Mouse (Mus musculus): ENCODE measurements around the gene Colq. TPM values are rescaled to one million over a fixed set of nuclear protein-coding genes. Genes with fewer than 3 reads are reported as not detected.

Colq gene
- polyA plus RNA-seq, 1 experiment, result not detected

DNA sequence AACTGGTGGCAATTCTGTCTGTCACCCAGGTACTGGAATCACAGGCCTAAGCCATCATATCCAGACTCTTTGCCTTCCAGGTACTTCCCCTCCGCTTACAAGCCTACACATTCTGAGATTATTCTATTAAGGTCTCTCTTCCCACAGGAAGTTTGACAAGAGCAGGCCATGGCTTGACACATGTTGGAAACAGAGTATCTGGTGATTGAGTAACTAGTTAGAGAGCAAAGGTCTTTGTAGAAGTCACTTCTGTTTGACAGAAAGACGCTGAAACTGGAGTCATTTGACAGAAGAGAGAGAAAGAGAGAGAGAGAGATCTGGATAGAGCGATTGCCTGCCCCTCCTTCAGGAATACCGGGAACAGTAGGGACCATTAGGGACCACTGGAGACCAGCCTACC is 60.3 kb downstream of the Colq start:
- no peak overlapping the region for H3K27ac ChIP-seq (ENCODE audit: insufficient read depth, low read length)
- no peaks in the 10 kb centered on the region for H3K36me3 ChIP-seq (ENCODE audit: control insufficient read depth, insufficient read depth, low read length, poor library complexity, severe bottlenecking)
- H3K9ac ChIP-seq (ENCODE audit: low read depth, poor library complexity, severe bottlenecking), result no peak overlapping the region
- no peaks in the 10 kb centered on the region for H3K27me3 ChIP-seq (ENCODE audit: control insufficient read depth, insufficient read depth, low read length, poor library complexity, severe bottlenecking)
- H3K4me3 ChIP-seq (ENCODE audit: low read depth, low read length), result no peak overlapping the region
- TF ChIP-seq POLR2A (IDR thresholded peaks at IDR 0.05; ENCODE audit: insufficient read depth, low read length), result no peak
- TF ChIP-seq EP300 (IDR thresholded peaks at IDR 0.05; ENCODE audit: insufficient read depth, low read depth, low read length), result no peak
- no peak for TF ChIP-seq CTCF (IDR thresholded peaks at IDR 0.05; ENCODE audit: low read depth, low read length)
- H3K9me3 ChIP-seq (replicated peaks; ENCODE audit: control insufficient read depth, insufficient read depth, low read length, poor library complexity, severe bottlenecking), result no peaks in the 10 kb centered on the region
- H3K4me1 ChIP-seq (ENCODE audit: control insufficient read depth, insufficient read depth, low read length), result no peaks in the 10 kb centered on the region

- H3K27ac ChIP-seq (ENCODE audit: insufficient read depth, low read length), result no peak overlapping the region
- TF ChIP-seq EP300 (IDR thresholded peaks at IDR 0.05; ENCODE audit: insufficient read depth, low read depth, low read length), result no peak
- no peak for TF ChIP-seq POLR2A (IDR thresholded peaks at IDR 0.05; ENCODE audit: insufficient read depth, low read length)
- TF ChIP-seq CTCF (IDR thresholded peaks at IDR 0.05; ENCODE audit: low read depth, low read length), result no peak
- H3K9me3 ChIP-seq (replicated peaks; ENCODE audit: control insufficient read depth, insufficient read depth, low read length, poor library complexity, severe bottlenecking), result no peaks in the 10 kb centered on the region
- H3K27me3 ChIP-seq (ENCODE audit: control insufficient read depth, insufficient read depth, low read length, poor library complexity, severe bottlenecking), result no peaks in the 10 kb centered on the region
- no peaks in the 10 kb centered on the region for H3K4me1 ChIP-seq (ENCODE audit: control insufficient read depth, insufficient read depth, low read length)
- H3K4me3 ChIP-seq (ENCODE audit: low read depth, low read length), result no peak overlapping the region
- H3K36me3 ChIP-seq (ENCODE audit: control insufficient read depth, insufficient read depth, low read length, poor library complexity, severe bottlenecking), result no peaks in the 10 kb centered on the region
- H3K9ac ChIP-seq (ENCODE audit: low read depth, poor library complexity, severe bottlenecking), result no peak overlapping the region
Measured at GRCm38 (mm10) chr14:31525040-31525810, 65.9 kb downstream of the Colq start.

- Histone ChIP-seq H3K9me3 (replicated peaks; ENCODE audit: control insufficient read depth, insufficient read depth, low read length, poor library complexity, severe bottlenecking) (no peaks in the 10 kb centered on the region), H3K36me3 (ENCODE audit: control insufficient read depth, insufficient read depth, low read length, poor library complexity, severe bottlenecking) (no peaks in the 10 kb centered on the region), H3K9ac (ENCODE audit: low read depth, poor library complexity, severe bottlenecking) (no peak overlapping the region), H3K4me3 (ENCODE audit: low read depth, low read length) (no peak overlapping the region), H3K27me3 (ENCODE audit: control insufficient read depth, insufficient read depth, low read length, poor library complexity, severe bottlenecking) (no peaks in the 10 kb centered on the region), H3K4me1 (ENCODE audit: control insufficient read depth, insufficient read depth, low read length) (peaks cover 5% of the 10 kb centered on the region), H3K27ac (ENCODE audit: insufficient read depth, low read length) (no peak overlapping the region)
- no peak for TF ChIP-seq POLR2A (IDR thresholded peaks at IDR 0.05; ENCODE audit: insufficient read depth, low read length)
- TF ChIP-seq CTCF (IDR thresholded peaks at IDR 0.05; ENCODE audit: low read depth, low read length), result no peak
- no peak for TF ChIP-seq EP300 (IDR thresholded peaks at IDR 0.05; ENCODE audit: insufficient read depth, low read depth, low read length)
Measured at GRCm38 (mm10) chr14:31521318-31521717, 69.8 kb downstream of the Colq start.

GRCm38 (mm10) chr14:31519165-31519564 is 72.0 kb downstream of the Colq start:
- Histone ChIP-seq H3K27me3 (ENCODE audit: control insufficient read depth, insufficient read depth, low read length, poor library complexity, severe bottlenecking) (no peaks in the 10 kb centered on the region), H3K36me3 (ENCODE audit: control insufficient read depth, insufficient read depth, low read length, poor library complexity, severe bottlenecking) (no peaks in the 10 kb centered on the region), H3K27ac (ENCODE audit: insufficient read depth, low read length) (no peak overlapping the region), H3K9me3 (replicated peaks; ENCODE audit: control insufficient read depth, insufficient read depth, low read length, poor library complexity, severe bottlenecking) (0 out of 2 replicates have a peak, but pooled peaks cover 5% of the 10 kb centered on the region), H3K4me1 (ENCODE audit: control insufficient read depth, insufficient read depth, low read length) (peaks cover 5% of the 10 kb centered on the region), H3K4me3 (ENCODE audit: low read depth, low read length) (no peak overlapping the region), H3K9ac (ENCODE audit: low read depth, poor library complexity, severe bottlenecking) (no peak overlapping the region)
- TF ChIP-seq EP300 (IDR thresholded peaks at IDR 0.05; ENCODE audit: insufficient read depth, low read depth, low read length), result no peak
- no peak for TF ChIP-seq POLR2A (IDR thresholded peaks at IDR 0.05; ENCODE audit: insufficient read depth, low read length)
- peak; percentile 29 for TF ChIP-seq CTCF (IDR thresholded peaks at IDR 0.05; ENCODE audit: low read depth, low read length)

DNA sequence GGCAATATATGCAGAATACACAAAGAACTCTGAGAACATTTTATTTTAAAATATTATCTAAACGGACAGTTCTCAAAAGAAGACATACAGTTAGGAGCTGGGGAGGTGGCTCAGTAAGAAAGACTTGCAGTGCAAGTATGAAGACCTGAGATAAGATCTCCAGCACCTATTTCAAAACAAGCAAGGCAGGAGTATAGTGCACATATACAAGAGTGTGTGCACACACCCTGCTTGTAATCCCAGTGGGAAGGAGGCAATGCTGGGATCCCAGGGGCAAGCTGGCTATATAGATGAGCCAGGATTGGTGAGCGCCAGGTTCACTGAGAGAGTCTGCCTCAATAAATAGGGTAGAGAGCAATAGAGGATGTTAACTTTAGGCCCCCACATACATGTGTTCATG is 75.2 kb downstream of the Colq start:
- 0 out of 2 replicates have a peak, but pooled peaks cover 6% of the 10 kb centered on the region for H3K9me3 ChIP-seq (replicated peaks; ENCODE audit: control insufficient read depth, insufficient read depth, low read length, poor library complexity, severe bottlenecking)
- no peaks in the 10 kb centered on the region for H3K27me3 ChIP-seq (ENCODE audit: control insufficient read depth, insufficient read depth, low read length, poor library complexity, severe bottlenecking)
- H3K9ac ChIP-seq (ENCODE audit: low read depth, poor library complexity, severe bottlenecking), result no peak overlapping the region
- TF ChIP-seq CTCF (IDR thresholded peaks at IDR 0.05; ENCODE audit: low read depth, low read length), result no peak
- TF ChIP-seq EP300 (IDR thresholded peaks at IDR 0.05; ENCODE audit: insufficient read depth, low read depth, low read length), result no peak
- TF ChIP-seq POLR2A (IDR thresholded peaks at IDR 0.05; ENCODE audit: insufficient read depth, low read length), result no peak
- H3K4me1 ChIP-seq (ENCODE audit: control insufficient read depth, insufficient read depth, low read length), result peaks cover 5% of the 10 kb centered on the region
- no peak overlapping the region for H3K4me3 ChIP-seq (ENCODE audit: low read depth, low read length)
- no peaks in the 10 kb centered on the region for H3K36me3 ChIP-seq (ENCODE audit: control insufficient read depth, insufficient read depth, low read length, poor library complexity, severe bottlenecking)
- H3K27ac ChIP-seq (ENCODE audit: insufficient read depth, low read length), result no peak overlapping the region

DNA sequence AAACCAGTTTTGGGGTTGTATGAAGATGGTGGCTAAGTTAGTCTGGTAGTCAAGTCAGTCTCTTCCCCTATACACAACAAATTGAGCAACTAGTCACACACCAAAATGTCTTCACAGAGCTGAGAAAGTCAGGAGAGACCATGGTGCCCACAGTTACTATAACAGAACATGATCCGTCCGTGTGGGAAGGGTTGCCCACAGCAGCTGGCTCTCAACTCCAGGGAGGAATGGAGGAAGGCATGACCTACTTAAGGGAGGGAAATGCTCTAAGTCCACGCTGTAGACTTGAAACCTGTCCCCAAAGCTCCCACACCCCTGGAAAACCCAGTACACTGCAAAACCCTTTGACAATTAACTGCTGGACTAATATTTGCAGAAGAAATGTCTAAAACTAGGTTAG is 80.8 kb downstream of the Colq start:
- H3K27ac ChIP-seq (ENCODE audit: insufficient read depth, low read length), result no peak overlapping the region
- peaks cover 22% of the 10 kb centered on the region for H3K36me3 ChIP-seq (ENCODE audit: control insufficient read depth, insufficient read depth, low read length, poor library complexity, severe bottlenecking)
- H3K27me3 ChIP-seq (ENCODE audit: control insufficient read depth, insufficient read depth, low read length, poor library complexity, severe bottlenecking), result no peaks in the 10 kb centered on the region
- TF ChIP-seq POLR2A (IDR thresholded peaks at IDR 0.05; ENCODE audit: insufficient read depth, low read length), result no peak
- TF ChIP-seq EP300 (IDR thresholded peaks at IDR 0.05; ENCODE audit: insufficient read depth, low read depth, low read length), result no peak
- TF ChIP-seq CTCF (IDR thresholded peaks at IDR 0.05; ENCODE audit: low read depth, low read length), result no peak
- no peak overlapping the region for H3K4me3 ChIP-seq (ENCODE audit: low read depth, low read length)
- H3K9ac ChIP-seq (ENCODE audit: low read depth, poor library complexity, severe bottlenecking), result no peak overlapping the region
- H3K4me1 ChIP-seq (ENCODE audit: control insufficient read depth, insufficient read depth, low read length), result no peaks in the 10 kb centered on the region
- H3K9me3 ChIP-seq (replicated peaks; ENCODE audit: control insufficient read depth, insufficient read depth, low read length, poor library complexity, severe bottlenecking), result 0 out of 2 replicates have a peak, but pooled peaks cover 6% of the 10 kb centered on the region

Measured in ES-Bruce4 (cell line).